Mouse (Mus musculus) liver, embryonic 16.5 days (tissue): ENCODE measurements around the gene Odf2. TPM values are rescaled to one million over a fixed set of nuclear protein-coding genes. Genes with fewer than 3 reads are reported as not detected.

Experiments
- ATAC-seq: fragments of 200-750 bp; cut with Nextera tagmentation; 2 replicates; pipeline ENCODE4 v1.8.0; 2017; ENCODE audit warnings: low read depth, mild to moderate bottlenecking, moderate number of reproducible peaks, moderate library complexity
- H3K27ac ChIP-seq: fragments of 300-500 bp; sonication (generic); 2 replicates; pipeline ENCODE4 v1.5.1; 2014; ENCODE audit warnings: mild to moderate bottlenecking, low read length
- H3K27me3 ChIP-seq: fragments of 300-500 bp; sonication (generic); 2 replicates; pipeline ENCODE4 v1.6.1; 2014; ENCODE audit warnings: low read depth, low read length, mixed read lengths; ENCODE audit not compliant: control insufficient read depth, insufficient read depth
- H3K36me3 ChIP-seq: fragments of 300-500 bp; sonication (generic); 2 replicates; pipeline ENCODE4 v1.6.1; 2014; ENCODE audit warnings: mild to moderate bottlenecking; ENCODE audit not compliant: control insufficient read depth, insufficient read depth
- H3K4me1 ChIP-seq: fragments of 300-500 bp; sonication (generic); 2 replicates; pipeline ENCODE4 v1.6.1; 2014; ENCODE audit warnings: low read depth, low read length, mixed read lengths; ENCODE audit not compliant: control insufficient read depth
- H3K4me2 ChIP-seq: fragments of 300-500 bp; sonication (generic); 2 replicates; pipeline ENCODE4 v1.6.1; 2014; ENCODE audit warnings: low read depth, low read length, mixed read lengths
- H3K4me3 ChIP-seq: fragments of 300-500 bp; sonication (generic); 2 replicates; pipeline ENCODE4 v1.5.1; 2014; ENCODE audit warnings: low read depth, mild to moderate bottlenecking, low read length
- H3K9ac ChIP-seq: fragments of 300-500 bp; sonication (generic); 2 replicates; pipeline ENCODE4 v1.6.1; 2014; ENCODE audit warnings: low read depth, low read length
- H3K9me3 ChIP-seq: fragments of 300-500 bp; sonication (generic); replicated peaks from 2 replicates; pipeline ENCODE4 v1.6.1; 2016; ENCODE audit warnings: low read length; ENCODE audit not compliant: control insufficient read depth
- WGBS: fragments of 180-500 bp; shearing (Covaris S2); extraction: QIAGEN DNeasy Blood & Tissue Kit; methylation state at CpG from one replicate; pipeline ENCODE4 v1.1.7; 2014; ENCODE audit not compliant: insufficient replicate concordance; 5-methylcytosine and 5-hydroxymethylcytosine counted together
- polyA plus RNA-seq: library from polyadenylated mRNA; unstranded; fragments of >200 nt; fragmentation: Nextera tagmentation; extraction: Ambion mirVana; gene quantifications from 2 replicates; pipeline ENCODE4 v1.2.1, GENCODE M21; 2015

Gene Odf2
- polyA plus RNA-seq, 1 experiment from 2014 or later, result 32.6 TPM

GRCm38 (mm10) chr2:29940826-29941225 is 51.8 kb downstream of the Odf2 start:
- no peaks in the 10 kb centered on the region for H3K9me3 ChIP-seq
- no peak for ATAC-seq
- H3K36me3 ChIP-seq, result peaks cover 5% of the 10 kb centered on the region
- H3K4me1 ChIP-seq, result peaks cover 5% of the 10 kb centered on the region
- H3K4me3 ChIP-seq, result no peak overlapping the region
- H3K4me2 ChIP-seq, result no peak overlapping the region
- H3K27me3 ChIP-seq, result no peaks in the 10 kb centered on the region
- no peak overlapping the region for H3K27ac ChIP-seq
- H3K9ac ChIP-seq, result no peak overlapping the region
- 89% methylated on average over 7 of the region's 7 CpGs for WGBS

- Histone ChIP-seq H3K4me2 (no peak overlapping the region), H3K4me1 (no peaks in the 10 kb centered on the region), H3K4me3 (no peak overlapping the region), H3K9ac (no peak overlapping the region), H3K27me3 (no peaks in the 10 kb centered on the region), H3K9me3 (no peaks in the 10 kb centered on the region), H3K36me3 (peaks cover 10% of the 10 kb centered on the region), H3K27ac (peak overlapping the region; percentile 73)
- 55% methylated on average over 1 of the region's 1 CpGs for WGBS
- ATAC-seq, result peak; percentile 82
These were observed 55.7 kb downstream of the Odf2 start for GRCm38 (mm10) chr2:29944723-29945122.

- ATAC-seq, result no peak
- Histone ChIP-seq H3K27me3 (no peaks in the 10 kb centered on the region), H3K36me3 (peaks cover 23% of the 10 kb centered on the region), H3K4me3 (no peak overlapping the region), H3K4me2 (no peak overlapping the region), H3K9ac (no peak overlapping the region), H3K4me1 (no peaks in the 10 kb centered on the region), H3K9me3 (no peaks in the 10 kb centered on the region), H3K27ac (no peak overlapping the region)
- 79% methylated on average over 5 of the region's 5 CpGs for WGBS
These were observed 59.9 kb downstream of the Odf2 start for GRCm38 (mm10) chr2:29948896-29949295.

- no peak overlapping the region for H3K4me3 ChIP-seq
- H3K9me3 ChIP-seq, result no peaks in the 10 kb centered on the region
- H3K27me3 ChIP-seq, result peaks cover 29% of the 10 kb centered on the region
- H3K4me2 ChIP-seq, result no peak overlapping the region
- no peak overlapping the region for H3K27ac ChIP-seq
- H3K4me1 ChIP-seq, result peaks cover 3% of the 10 kb centered on the region; the same call in 1 of the 2 replicates
- WGBS, result 91% methylated on average over 7 of the region's 7 CpGs
- H3K9ac ChIP-seq, result no peak overlapping the region
- ATAC-seq, result no peak
- peaks cover 8% of the 10 kb centered on the region; the same call in 1 of the 2 replicates for H3K36me3 ChIP-seq
These were observed 72.2 kb downstream of the Odf2 start for GRCm38 (mm10) chr2:29961246-29961645.

- ATAC-seq, result no peak
These were observed 75.6 kb downstream of the Odf2 start for GRCm38 (mm10) chr2:29964354-29965249.

GRCm38 (mm10) chr2:29965250-29965843 is 76.3 kb downstream of the Odf2 start, which contains the start of gene Sptan1:
TSS of gene Sptan1 (plus strand) at chr2:29965560.
- Histone ChIP-seq H3K27ac (peak within 1 kb of the TSS; percentile 48), H3K4me3 (peak within 1 kb of the TSS; percentile 67), H3K36me3 (no peaks in the 10 kb centered on the region), H3K4me1 (peaks cover 3% of the 10 kb centered on the region; the same call in 1 of the 2 replicates), H3K4me2 (peak within 1 kb of the TSS; percentile 52), H3K9me3 (no peaks in the 10 kb centered on the region), H3K27me3 (peaks cover 57% of the 10 kb centered on the region), H3K9ac (peak within 1 kb of the TSS; percentile 68)
- WGBS, result under 1% methylated on average over 82 of the region's 82 CpGs
- peak; percentile 96 for ATAC-seq

More at GRCm38 (mm10) chr2:29964354-29965249, 75.6 kb downstream of the Odf2 start:
- Histone ChIP-seq H3K27me3 (peaks cover 55% of the 10 kb centered on the region), H3K36me3 (peaks cover 2% of the 10 kb centered on the region; the same call in 1 of the 2 replicates), H3K4me1 (peaks cover 3% of the 10 kb centered on the region; the same call in 1 of the 2 replicates), H3K4me3 (peak overlapping the region; percentile 67), H3K9me3 (no peaks in the 10 kb centered on the region), H3K27ac (peak overlapping the region; percentile 48), H3K4me2 (peak overlapping the region; percentile 52), H3K9ac (peak overlapping the region; percentile 45)
- WGBS, result 15% methylated on average over 10 of the region's 10 CpGs

GRCm38 (mm10) chr2:29965906-29966305 is 76.9 kb downstream of the Odf2 start:
- Histone ChIP-seq H3K9ac (peak overlapping the region; percentile 68), H3K27ac (peak overlapping the region; percentile 20; the same call in 1 of the 2 replicates), H3K4me2 (peak overlapping the region; percentile 52), H3K9me3 (no peaks in the 10 kb centered on the region), H3K27me3 (peaks cover 57% of the 10 kb centered on the region), H3K4me1 (peaks cover 3% of the 10 kb centered on the region; the same call in 1 of the 2 replicates), H3K4me3 (peak overlapping the region; percentile 67), H3K36me3 (no peaks in the 10 kb centered on the region)
- ATAC-seq, result no peak
- 2% methylated on average over 39 of the region's 41 CpGs for WGBS

- H3K36me3 ChIP-seq, result no peaks in the 10 kb centered on the region
- peak overlapping the region; percentile 52; the same call in 1 of the 2 replicates for H3K4me2 ChIP-seq
- H3K9me3 ChIP-seq, result no peaks in the 10 kb centered on the region
- H3K27me3 ChIP-seq, result peaks cover 57% of the 10 kb centered on the region
- 57% methylated on average over 2 of the region's 2 CpGs for WGBS
- H3K9ac ChIP-seq, result no peak overlapping the region
- no peak for ATAC-seq
- H3K27ac ChIP-seq, result no peak overlapping the region
- H3K4me3 ChIP-seq, result peak overlapping the region; percentile 67; the same call in 1 of the 2 replicates
- H3K4me1 ChIP-seq, result peaks cover 4% of the 10 kb centered on the region; the same call in 1 of the 2 replicates
These were observed 77.8 kb downstream of the Odf2 start for GRCm38 (mm10) chr2:29966826-29967225.
